In the genomic region with DNA sequence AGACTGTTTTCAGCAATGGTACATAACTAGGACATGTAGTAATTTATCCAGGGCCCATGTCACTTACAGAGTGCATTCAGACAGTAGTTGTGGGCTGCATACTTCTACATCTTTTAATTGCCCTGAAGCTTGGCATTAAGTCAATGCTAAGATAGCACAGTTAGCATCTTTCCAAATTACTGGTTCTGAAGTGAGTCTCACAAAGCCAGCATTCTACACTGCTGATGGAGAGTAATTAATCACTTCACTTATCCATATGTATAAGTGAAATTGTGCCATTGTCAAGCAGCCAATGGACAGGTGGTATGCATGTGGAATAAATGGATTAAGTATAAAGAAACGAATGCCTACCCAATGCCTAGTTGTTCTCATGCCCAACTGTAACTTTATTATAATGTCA, we compare ENCODE assay signal across 20 mouse cellular contexts.
"Had no signal": no experiment of that assay in that cellular context is flagged by ENCODE, and none has a peak within 500 bp of the region (broad histone marks: within the 10 kb centered on the region; RNA-seq: fewer than 3 reads in every experiment).

No protein-coding gene starts in this region.

- H3K9me3 ChIP-seq: midbrain, embryonic 10.5 days; midbrain, embryonic 12.5 days; neural tube, embryonic 13.5 days; neural tube, embryonic 15.5 days; stomach, embryonic 15.5 days had no signal

- H3K36me3 ChIP-seq: midbrain, embryonic 10.5 days; midbrain, embryonic 12.5 days; neural tube, embryonic 13.5 days; neural tube, embryonic 15.5 days; stomach, embryonic 15.5 days had no signal

- H3K4me1 ChIP-seq: midbrain, embryonic 10.5 days; midbrain, embryonic 12.5 days; neural tube, embryonic 13.5 days; neural tube, embryonic 15.5 days; stomach, embryonic 15.5 days had no signal

- H3K4me2 ChIP-seq: lung, embryonic 14.5 days; midbrain, embryonic 12.5 days; neural tube, embryonic 13.5 days; neural tube, embryonic 15.5 days; stomach, embryonic 15.5 days had no signal

- ATAC-seq: midbrain, embryonic 16.5 days had no signal

- H3K27ac ChIP-seq: midbrain, embryonic 10.5 days; midbrain, embryonic 12.5 days; neural tube, embryonic 13.5 days; neural tube, embryonic 15.5 days; stomach, embryonic 15.5 days; stomach, postnatal 0 days had no signal

- H3K4me3 ChIP-seq: midbrain, embryonic 10.5 days; midbrain, embryonic 12.5 days; myocyte; neural tube, embryonic 13.5 days; neural tube, embryonic 15.5 days; stomach, embryonic 15.5 days had no signal

- H3K9ac ChIP-seq: lung, embryonic 14.5 days; midbrain, embryonic 12.5 days; neural tube, embryonic 13.5 days; neural tube, embryonic 15.5 days; stomach, embryonic 15.5 days had no signal

- H3K27me3 ChIP-seq: midbrain, embryonic 12.5 days; neural tube, embryonic 13.5 days; neural tube, embryonic 15.5 days; stomach, embryonic 15.5 days had no signal

- DNase-seq: lung, adult 18-20 months; lung, embryonic 14.5 days; lung, postnatal 10 days; lung, postnatal 4 days; midbrain, embryonic 14.5 days; retina, postnatal 1 day; right cerebral cortex, adult 18-20 months; right cerebral cortex, postnatal 25 days; right cerebral cortex, postnatal 4 days; thymus, adult 2 months; thymus, postnatal 25 days; thymus, postnatal 4 days had no signal
